Mouse (Mus musculus): ENCODE results near the gene Rbms2.

GRCm38 (mm10) chr10:128210954-128211353, 30.9 kb upstream of the Rbms2 start:
- TF ChIP-seq CTCF (IDR thresholded peaks at IDR 0.05; ENCODE audit: insufficient read depth, low read length) (no peak), POLR2A (IDR thresholded peaks at IDR 0.05; ENCODE audit: borderline replicate concordance, extremely low read depth, low read depth, low read length) (no peak)

Measured in lung, adult 2 months (tissue).